Mouse (Mus musculus) thymus, adult 2 months (tissue): ENCODE data around the gene Lefty1.
"Not testable (repeated sequence)": the region's sequence is repeated elsewhere in the genome, so short reads cannot be mapped to it uniquely, and the experiment has no call there.

Experiments
- CTCF ChIP-seq: fragments of 200-500 bp; IDR thresholded peaks from 2 replicates; pipeline ENCODE4 v1.5.1; 2012; ENCODE audit warnings: mild to moderate bottlenecking, control low read depth, low read length, moderate library complexity, borderline replicate concordance; ENCODE audit not compliant: control insufficient read depth, poor library complexity, insufficient read depth; ENCODE audit errors: extremely low read depth
- POLR2A ChIP-seq: fragments of 200-500 bp; IDR thresholded peaks from 2 replicates; pipeline ENCODE4 v1.6.1; 2012; ENCODE audit warnings: mild to moderate bottlenecking, low read length, control low read depth, moderate library complexity; ENCODE audit not compliant: control insufficient read depth, poor library complexity, insufficient read depth; ENCODE audit errors: extremely low read depth

DNA sequence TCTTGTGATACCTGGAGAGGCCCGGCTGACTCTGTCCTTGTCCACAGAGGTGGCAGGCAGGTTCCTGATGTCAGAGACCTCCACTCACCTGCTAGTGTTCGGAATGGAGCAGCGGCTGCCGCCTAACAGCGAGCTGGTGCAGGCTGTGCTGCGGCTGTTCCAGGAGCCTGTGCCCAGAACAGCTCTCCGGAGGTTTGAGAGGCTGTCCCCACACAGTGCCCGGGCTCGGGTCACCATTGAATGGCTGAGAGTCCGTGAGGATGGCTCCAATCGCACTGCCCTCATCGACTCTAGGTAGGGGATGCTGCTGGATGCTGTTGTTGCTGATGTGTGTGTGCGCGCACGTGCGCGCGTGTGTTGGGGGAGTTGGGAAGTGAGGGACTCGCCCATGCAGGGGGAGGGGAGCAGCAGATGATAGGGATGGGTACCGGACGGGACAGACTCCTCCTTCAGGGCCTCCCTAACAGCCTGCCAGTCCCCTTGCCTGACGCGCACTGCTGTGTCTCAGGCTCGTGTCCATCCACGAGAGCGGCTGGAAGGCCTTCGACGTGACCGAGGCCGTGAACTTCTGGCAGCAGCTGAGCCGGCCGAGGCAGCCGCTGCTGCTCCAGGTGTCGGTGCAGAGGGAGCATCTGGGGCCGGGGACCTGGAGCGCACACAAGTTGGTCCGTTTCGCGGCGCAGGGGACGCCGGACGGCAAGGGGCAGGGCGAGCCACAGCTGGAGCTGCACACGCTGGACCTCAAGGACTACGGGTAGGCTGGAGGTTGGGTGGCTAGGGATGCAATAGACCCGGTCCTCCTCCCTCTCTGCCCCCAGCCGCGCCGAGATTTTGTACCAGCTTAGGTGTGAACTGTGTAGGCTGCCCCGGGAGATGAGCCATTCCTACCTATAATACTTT lies 40.5 kb upstream of the Lefty1 start:
- TF ChIP-seq CTCF, POLR2A: not testable (repeated sequence)
